In genomic region chr10:82860181-82860928, GRCm38 (mm10) we compare ENCODE assay signal across 8 mouse cellular contexts. TPM values are rescaled to one million over a fixed set of nuclear protein-coding genes. Genes with fewer than 3 reads are reported as not detected.
DNase-seq lines count a peak whose midpoint lies in the region.

No protein-coding gene starts in this region.

- H3K9me3 ChIP-seq in hindbrain, embryonic 10.5 days = no peaks in the 10 kb centered on the region

- H3K4me3 ChIP-seq in hindbrain, embryonic 10.5 days = peak overlapping the region; percentile 87

- no peaks in the 10 kb centered on the region for H3K27me3 ChIP-seq in hindbrain, embryonic 10.5 days (ENCODE audit: insufficient read depth, poor library complexity, severe bottlenecking)

- WGBS in hindbrain, embryonic 10.5 days = under 1% methylated on average over 50 of the region's 50 CpGs

- H3K27ac ChIP-seq in hindbrain, embryonic 10.5 days = peak overlapping the region; percentile 98

- H3K4me1 ChIP-seq in hindbrain, embryonic 10.5 days (replicated peaks) = peaks cover 46% of the 10 kb centered on the region

- DNase-seq in NIH3T3 (ENCODE audit: low read depth) = peak; percentile 83
- DNase-seq in cerebellum, adult 8-10 months = peak; percentile 73
- peak; percentile 72 for DNase-seq in forelimb bud, embryonic 11.5 days (ENCODE audit: low read depth, low spot score)
- peak; percentile 84 for DNase-seq in hindbrain, embryonic 10.5 days (ENCODE audit: low spot score)
- peak; percentile 29 to 63 for DNase-seq in layer of hippocampus, postnatal 14 days (ENCODE audit: low spot score in 2 of 2)
- peak; percentile 77 for DNase-seq in lung, postnatal 36 days
- DNase-seq in retina, adult 2 months (ENCODE audit: low read depth, low spot score) = peak; percentile 30
- peak; percentile 74 for DNase-seq in thymus, postnatal 25 days

- peaks cover 31% of the 10 kb centered on the region for H3K36me3 ChIP-seq in hindbrain, embryonic 10.5 days

RNA-seq across cellular contexts. Expression of gene Eid3, which starts 6.1 kb away (rescaled TPM):
- polyA plus RNA-seq in hindbrain, embryonic 10.5 days (2016; fragmentation: Nextera tagmentation; extraction: Ambion mirVana) = 0.20 and 0.68 TPM in 2 replicates
- 1 to 10 TPM; 1.8 to 2.8 TPM for total RNA-seq in layer of hippocampus, postnatal 14 days (2021)

RNA-seq across cellular contexts. Expression of gene Txnrd1, which starts 26.6 kb away (rescaled TPM):
- polyA plus RNA-seq in hindbrain, embryonic 10.5 days (2016; fragmentation: Nextera tagmentation; extraction: Ambion mirVana) = 164 and 172 TPM in 2 replicates
- total RNA-seq in layer of hippocampus, postnatal 14 days (2021) = 10 to 100 TPM; 57.7 to 62.8 TPM

Comparison
In these comparisons a context has a peak if more than half of its experiments do, and no peak if none do; other contexts are left out.
1. Peak in every context shown above with its lines: DNase-seq, H3K4me3 ChIP-seq and H3K27ac ChIP-seq.
2. DNase-seq: peak in every context shown above with its lines; median percentile 84 in hindbrain, embryonic 10.5 days; 83 in NIH3T3; 77 in lung, postnatal 36 days; 74 in thymus, postnatal 25 days; 73 in cerebellum, adult 8-10 months; 72 in forelimb bud, embryonic 11.5 days; 46 in layer of hippocampus, postnatal 14 days; 30 in retina, adult 2 months.